Mouse (Mus musculus) forebrain, embryonic 15.5 days (tissue): ENCODE measurements around the gene Vps29. TPM values are rescaled to one million over a fixed set of nuclear protein-coding genes. Genes with fewer than 3 reads are reported as not detected.
"Not testable (repeated sequence)": the region's sequence is repeated elsewhere in the genome, so short reads cannot be mapped to it uniquely, and the experiment has no call there.

Experiments
- ATAC-seq: fragments of 200-750 bp; cut with Nextera tagmentation; replicated peaks from 2 replicates; pipeline ENCODE4 v1.8.0; 2017; ENCODE audit warnings: mild to moderate bottlenecking, moderate TSS enrichment, moderate library complexity
- H3K27ac ChIP-seq: fragments of 300-500 bp; sonication (generic); replicated peaks from 2 replicates; pipeline ENCODE4 v1.5.1; 2015; ENCODE audit warnings: mild to moderate bottlenecking, inconsistent platforms
- H3K27me3 ChIP-seq: fragments of 300-500 bp; sonication (generic); 2 replicates; pipeline ENCODE4 v1.6.1; 2015; ENCODE audit warnings: inconsistent platforms
- H3K36me3 ChIP-seq: fragments of 300-500 bp; sonication (generic); 2 replicates; pipeline ENCODE4 v1.6.1; 2015; ENCODE audit warnings: mild to moderate bottlenecking, inconsistent platforms
- H3K4me1 ChIP-seq: fragments of 300-500 bp; sonication (generic); 2 replicates; pipeline ENCODE4 v1.6.1; 2015; ENCODE audit warnings: inconsistent platforms
- H3K4me2 ChIP-seq: fragments of 300-500 bp; sonication (generic); replicated peaks from 2 replicates; pipeline ENCODE4 v1.6.1; 2015; ENCODE audit warnings: mild to moderate bottlenecking, inconsistent platforms
- H3K4me3 ChIP-seq: fragments of 300-500 bp; sonication (generic); 2 replicates; pipeline ENCODE4 v1.5.1; 2015; ENCODE audit warnings: mild to moderate bottlenecking, inconsistent platforms
- H3K9ac ChIP-seq: fragments of 300-500 bp; sonication (generic); replicated peaks from 2 replicates; pipeline ENCODE4 v1.6.1; 2015; ENCODE audit warnings: mild to moderate bottlenecking, inconsistent platforms
- H3K9me3 ChIP-seq: fragments of 300-500 bp; sonication (generic); 2 replicates; pipeline ENCODE4 v1.6.1; 2016; ENCODE audit warnings: inconsistent platforms
- WGBS: fragments of 180-500 bp; shearing (Covaris S2); methylation state at CpG from one replicate; pipeline ENCODE4 v1.1.7; 2015; ENCODE audit warnings: mixed read lengths; 5-methylcytosine and 5-hydroxymethylcytosine counted together
- polyA plus RNA-seq: library from polyadenylated mRNA; unstranded; fragments of >200 nt; fragmentation: Nextera tagmentation; extraction: Ambion mirVana; gene quantifications from 2 replicates; pipeline ENCODE4 v1.2.1, GENCODE M21; 2015

The Vps29 gene
- polyA plus RNA-seq, 1 experiment from 2014 or later: 266 TPM

DNA sequence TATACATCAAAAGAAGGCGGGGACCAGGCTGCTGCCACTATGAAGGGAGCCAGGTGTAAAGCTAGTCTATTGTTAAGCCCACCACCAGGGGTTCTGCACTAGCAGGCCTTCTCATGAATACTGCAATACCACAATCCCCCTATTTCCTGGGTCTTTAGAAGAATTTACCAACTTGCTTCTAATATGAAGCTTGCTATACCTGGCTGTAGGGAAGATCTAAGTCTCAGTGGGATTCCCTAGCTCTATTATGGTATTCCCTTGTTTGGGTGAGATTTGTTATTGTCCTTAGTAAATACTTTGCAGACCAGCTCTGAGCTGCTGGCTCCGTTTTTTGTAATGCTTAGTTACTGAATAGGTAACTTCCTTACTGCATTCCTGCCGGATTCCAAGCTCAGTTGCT lies 35.2 kb upstream of the Vps29 start:
- H3K36me3 ChIP-seq: peaks cover 15% of the 10 kb centered on the region
- H3K4me3 ChIP-seq, H3K9me3 ChIP-seq, H3K9ac ChIP-seq, H3K4me2 ChIP-seq, H3K4me1 ChIP-seq, ATAC-seq, H3K27ac ChIP-seq, H3K27me3 ChIP-seq: not testable (repeated sequence)
- 73% methylated on average over 3 of the region's 3 CpGs for WGBS

DNA sequence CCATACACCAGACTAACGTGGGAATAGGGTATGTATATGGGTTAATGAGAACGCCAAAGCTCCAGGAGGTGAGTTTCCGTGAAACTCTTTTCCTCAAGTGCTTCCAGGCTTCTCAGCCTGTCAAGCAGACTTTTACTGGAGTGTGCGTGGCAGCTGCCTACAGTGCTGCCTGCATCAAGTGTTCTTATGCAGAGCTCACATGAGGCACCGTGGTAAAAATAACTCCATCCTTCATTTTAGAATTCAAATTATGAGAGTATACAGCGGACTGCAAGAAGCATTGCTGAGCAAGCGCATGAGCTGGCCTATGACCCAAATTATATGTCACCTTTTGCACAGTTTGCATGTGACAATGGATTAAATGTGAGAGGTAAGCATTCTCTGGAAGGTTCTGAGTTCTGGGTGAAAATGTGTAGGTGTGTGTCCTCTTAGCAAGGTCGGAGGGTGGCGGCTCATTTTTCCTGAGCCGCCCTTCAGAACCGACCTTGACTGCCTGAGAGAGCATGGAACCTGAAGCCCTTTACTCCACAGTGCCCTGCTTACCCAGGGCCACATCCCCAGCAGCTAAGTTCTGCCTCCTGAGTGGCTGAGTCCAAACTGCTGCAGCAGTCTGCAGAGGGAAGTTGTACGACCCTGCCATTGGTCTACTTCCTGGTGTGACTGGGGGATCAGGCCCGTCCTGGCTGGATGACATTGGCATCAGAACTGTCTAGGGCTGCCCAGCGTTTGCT lies 34.5 kb upstream of the Vps29 start:
- Histone ChIP-seq H3K27ac (no peak overlapping the region), H3K4me3 (no peak overlapping the region), H3K9me3 (no peaks in the 10 kb centered on the region), H3K27me3 (no peaks in the 10 kb centered on the region), H3K9ac (no peak overlapping the region), H3K4me1 (0 out of 2 replicates have a peak, but pooled peaks cover 4% of the 10 kb centered on the region), H3K36me3 (peaks cover 15% of the 10 kb centered on the region; the same call in 1 of the 2 replicates), H3K4me2 (no peak overlapping the region)
- ATAC-seq: no peak
- 78% methylated on average over 14 of the region's 14 CpGs for WGBS

DNA sequence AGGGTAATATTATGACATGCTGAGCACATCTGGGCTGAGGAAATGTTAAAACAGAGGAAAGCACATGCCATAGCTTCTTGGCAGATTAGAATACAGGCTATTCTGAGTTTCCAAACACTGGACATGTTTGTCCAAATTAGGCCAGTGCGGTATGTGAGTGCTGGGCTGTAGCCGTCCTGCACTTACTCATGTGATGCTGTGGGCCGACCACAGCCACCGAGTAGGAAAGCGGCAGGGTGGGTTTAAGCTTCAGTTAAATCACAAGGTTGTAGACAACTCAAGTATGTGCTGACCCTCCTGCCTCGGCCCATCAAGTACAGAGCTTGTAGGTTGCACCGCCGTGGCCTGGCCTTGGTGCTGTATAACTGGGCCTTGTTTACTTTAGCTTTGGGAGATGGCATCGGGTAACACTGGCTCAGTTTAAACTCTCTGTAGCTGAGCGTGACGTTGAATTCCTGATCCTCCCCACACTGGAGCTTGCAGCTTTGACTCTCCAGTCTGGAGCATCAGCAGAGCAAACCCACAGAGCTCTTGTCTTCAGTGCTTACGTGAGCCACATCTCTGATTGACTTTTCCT lies 33.9 kb upstream of the Vps29 start:
- Histone ChIP-seq H3K4me3 (no peak overlapping the region), H3K4me1 (no peaks in the 10 kb centered on the region), H3K36me3 (peaks cover 15% of the 10 kb centered on the region; the same call in 1 of the 2 replicates), H3K9me3 (no peaks in the 10 kb centered on the region), H3K9ac (no peak overlapping the region), H3K27ac (no peak overlapping the region), H3K4me2 (no peak overlapping the region), H3K27me3 (no peaks in the 10 kb centered on the region)
- 85% methylated on average over 12 of the region's 12 CpGs for WGBS
- ATAC-seq: no peak

DNA sequence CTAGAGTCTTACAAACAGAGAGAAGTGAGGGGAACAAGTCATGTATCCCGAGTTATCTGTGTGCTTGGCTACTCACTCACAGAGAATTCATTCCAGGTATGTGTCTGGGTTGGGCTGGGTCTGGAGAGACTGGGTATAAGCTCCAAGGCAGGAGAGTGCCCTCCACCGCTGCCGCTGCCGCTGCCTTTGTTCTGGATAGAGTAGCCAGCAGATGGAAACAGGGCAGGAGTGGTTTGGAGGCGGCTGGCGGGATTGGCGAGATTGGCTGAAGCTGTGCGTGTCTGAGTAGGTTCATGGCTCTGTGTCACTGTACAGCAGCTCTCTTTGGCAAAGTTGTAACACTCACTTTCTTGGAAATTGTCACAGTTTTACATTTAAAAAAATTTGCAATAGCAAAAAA lies 30.6 kb upstream of the Vps29 start:
- ATAC-seq: no peak

DNA sequence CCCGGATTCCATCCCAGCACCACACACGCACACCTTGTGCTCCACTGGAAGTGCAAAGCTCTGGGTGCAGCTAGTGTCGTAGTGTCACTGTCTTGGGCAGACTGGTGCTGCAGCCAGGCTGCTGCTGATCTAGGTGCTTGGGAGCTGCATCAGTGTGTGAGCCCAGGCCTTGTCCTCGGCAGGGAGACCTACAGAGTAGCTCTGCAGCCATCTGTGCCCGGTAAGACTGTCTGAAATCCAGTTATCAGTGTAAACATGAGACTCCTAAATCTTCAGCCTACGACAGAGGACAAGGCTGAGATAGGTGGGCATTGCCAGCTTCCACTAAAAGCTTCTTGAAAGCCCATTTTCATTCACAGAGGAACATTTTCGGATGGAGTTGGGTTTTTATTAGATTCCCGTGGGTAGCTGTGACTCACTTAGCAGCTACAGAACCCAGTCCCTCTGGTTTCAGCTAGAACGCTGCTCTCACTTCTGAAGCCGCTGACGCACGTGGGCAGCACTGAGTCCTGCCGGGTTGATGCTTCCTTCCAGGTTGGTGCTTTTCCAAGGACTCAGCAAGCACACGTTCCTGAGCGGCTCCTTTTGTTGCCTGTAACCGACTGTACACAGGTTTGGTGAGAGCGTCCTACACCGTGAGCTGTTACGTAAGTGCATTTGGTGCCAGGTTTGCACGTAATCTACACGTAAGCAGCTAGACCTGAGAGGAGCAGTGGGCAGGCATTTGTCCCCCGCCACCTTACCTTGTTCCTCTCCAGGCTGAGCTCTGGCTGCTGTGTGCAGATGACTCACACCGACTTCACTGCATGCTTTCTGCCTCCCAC lies 29.3 kb upstream of the Vps29 start:
- Histone ChIP-seq H3K4me2 (no peak overlapping the region), H3K36me3 (peaks cover 22% of the 10 kb centered on the region; the same call in 1 of the 2 replicates), H3K4me1 (no peaks in the 10 kb centered on the region), H3K27me3 (no peaks in the 10 kb centered on the region), H3K27ac (no peak overlapping the region), H3K4me3 (no peak overlapping the region), H3K9ac (no peak overlapping the region), H3K9me3 (no peaks in the 10 kb centered on the region)
- 91% methylated on average over 23 of the region's 23 CpGs for WGBS
- no peak for ATAC-seq

More for the DNA sequence above, 30.6 kb upstream of the Vps29 start:
- Histone ChIP-seq H3K27me3 (no peaks in the 10 kb centered on the region), H3K27ac (no peak overlapping the region), H3K4me2 (no peak overlapping the region), H3K4me1 (no peaks in the 10 kb centered on the region), H3K9ac (no peak overlapping the region), H3K36me3 (peaks cover 22% of the 10 kb centered on the region; the same call in 1 of the 2 replicates), H3K9me3 (no peaks in the 10 kb centered on the region), H3K4me3 (no peak overlapping the region)
- WGBS: 55% methylated on average over 8 of the region's 8 CpGs

DNA sequence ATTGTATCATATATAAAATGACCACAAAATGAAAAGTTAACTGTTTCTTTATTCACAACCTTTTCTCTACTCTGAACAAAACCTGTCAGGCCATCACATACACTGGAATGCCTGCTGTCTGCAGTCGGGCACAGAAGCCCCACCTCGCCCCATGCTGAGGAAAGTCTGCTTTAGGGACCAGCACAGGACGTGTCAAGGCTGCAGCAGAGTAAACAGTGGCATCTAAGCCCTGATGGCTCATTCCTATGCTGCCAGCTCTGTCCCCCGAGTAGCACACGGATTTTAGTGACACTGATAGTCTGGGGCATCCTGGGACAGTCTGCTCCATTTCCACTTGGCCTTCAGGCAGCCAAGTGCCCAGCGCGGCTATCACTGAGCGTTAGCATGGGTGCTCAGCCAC lies 28.7 kb upstream of the Vps29 start:
- Histone ChIP-seq H3K9me3 (no peaks in the 10 kb centered on the region), H3K4me3 (no peak overlapping the region), H3K27ac (no peak overlapping the region), H3K9ac (no peak overlapping the region), H3K4me2 (no peak overlapping the region), H3K27me3 (no peaks in the 10 kb centered on the region), H3K36me3 (peaks cover 18% of the 10 kb centered on the region; the same call in 1 of the 2 replicates), H3K4me1 (no peaks in the 10 kb centered on the region)
- WGBS: 86% methylated on average over 8 of the region's 8 CpGs
- no peak for ATAC-seq

DNA sequence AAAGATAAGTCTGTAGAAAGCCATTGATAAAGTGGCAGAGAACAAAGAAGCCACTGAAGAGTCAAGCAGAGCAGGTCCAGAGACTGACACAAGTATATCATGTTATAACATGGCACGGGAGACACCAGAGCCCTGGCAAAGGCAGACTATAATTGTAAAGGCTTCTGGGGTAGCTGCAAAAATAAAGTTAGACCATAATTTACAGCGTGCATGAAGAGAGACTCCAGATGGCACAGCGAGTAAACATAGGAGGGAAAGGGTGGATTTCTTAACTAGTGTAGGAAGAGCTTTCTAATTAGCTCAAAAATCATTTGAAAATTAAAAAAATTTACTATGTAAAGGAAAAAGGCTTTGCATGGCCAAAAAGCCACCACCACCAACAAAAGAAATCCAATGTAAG lies 26.9 kb upstream of the Vps29 start:
- Histone ChIP-seq H3K4me3 (no peak overlapping the region), H3K9ac (no peak overlapping the region), H3K36me3 (peaks cover 7% of the 10 kb centered on the region; the same call in 1 of the 2 replicates), H3K9me3 (no peaks in the 10 kb centered on the region), H3K27me3 (no peaks in the 10 kb centered on the region), H3K27ac (peak overlapping the region; percentile 51), H3K4me2 (no peak overlapping the region), H3K4me1 (no peaks in the 10 kb centered on the region)
- 76% methylated on average over 3 of the region's 3 CpGs for WGBS
- no peak for ATAC-seq

DNA sequence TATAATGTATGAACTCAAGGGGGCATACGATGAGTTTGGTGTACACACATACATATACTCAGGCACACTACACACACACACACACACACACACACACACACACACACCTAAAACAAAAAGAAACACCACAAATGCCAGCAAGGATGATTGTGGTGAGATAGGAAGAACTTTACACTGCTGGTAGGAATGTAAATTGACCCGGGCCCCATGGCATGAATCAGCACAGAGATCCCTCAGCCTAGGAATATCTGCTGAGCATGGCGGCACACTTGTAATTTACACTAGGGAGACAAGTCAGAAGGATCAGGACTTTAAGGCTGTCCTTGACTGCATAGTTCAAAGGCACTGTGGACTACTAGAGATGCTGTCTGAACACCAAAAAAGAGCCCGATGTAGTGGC lies 23.9 kb upstream of the Vps29 start:
- WGBS: 91% methylated on average over 4 of the region's 4 CpGs
- ATAC-seq: no peak
- Histone ChIP-seq H3K36me3 (peaks cover 7% of the 10 kb centered on the region; the same call in 1 of the 2 replicates), H3K27me3 (no peaks in the 10 kb centered on the region), H3K9me3 (no peaks in the 10 kb centered on the region), H3K4me3 (no peak overlapping the region), H3K27ac (no peak overlapping the region), H3K9ac (no peak overlapping the region), H3K4me2 (no peak overlapping the region), H3K4me1 (no peaks in the 10 kb centered on the region)

DNA sequence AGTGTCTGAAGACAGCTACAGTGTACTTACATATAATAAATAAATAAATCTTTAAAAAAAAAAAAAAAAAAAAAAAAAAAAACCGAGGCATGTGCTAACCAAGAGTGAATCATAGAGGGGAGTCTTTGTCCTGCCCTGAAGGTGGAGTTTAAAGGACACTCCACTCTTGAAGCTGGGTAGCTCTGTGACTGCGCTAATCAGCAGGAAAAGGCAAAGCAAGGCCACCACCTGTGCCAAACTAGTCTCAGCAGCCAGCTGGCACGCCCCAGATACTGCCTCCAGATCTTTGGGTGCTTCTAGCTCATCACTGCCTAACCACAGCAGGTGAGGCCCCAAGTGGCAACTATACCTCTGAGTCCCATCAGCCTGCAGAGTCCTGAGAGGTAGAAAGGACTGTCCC lies 19.5 kb upstream of the Vps29 start:
- no peaks in the 10 kb centered on the region for H3K27me3 ChIP-seq
- H3K36me3 ChIP-seq: no peaks in the 10 kb centered on the region
- no peak overlapping the region for H3K27ac ChIP-seq
- H3K4me2 ChIP-seq: no peak overlapping the region
- 70% methylated on average over 3 of the region's 3 CpGs for WGBS
- no peak for ATAC-seq
- H3K9me3 ChIP-seq: no peaks in the 10 kb centered on the region
- no peak overlapping the region for H3K9ac ChIP-seq
- H3K4me3 ChIP-seq: no peak overlapping the region
- H3K4me1 ChIP-seq: no peaks in the 10 kb centered on the region

DNA sequence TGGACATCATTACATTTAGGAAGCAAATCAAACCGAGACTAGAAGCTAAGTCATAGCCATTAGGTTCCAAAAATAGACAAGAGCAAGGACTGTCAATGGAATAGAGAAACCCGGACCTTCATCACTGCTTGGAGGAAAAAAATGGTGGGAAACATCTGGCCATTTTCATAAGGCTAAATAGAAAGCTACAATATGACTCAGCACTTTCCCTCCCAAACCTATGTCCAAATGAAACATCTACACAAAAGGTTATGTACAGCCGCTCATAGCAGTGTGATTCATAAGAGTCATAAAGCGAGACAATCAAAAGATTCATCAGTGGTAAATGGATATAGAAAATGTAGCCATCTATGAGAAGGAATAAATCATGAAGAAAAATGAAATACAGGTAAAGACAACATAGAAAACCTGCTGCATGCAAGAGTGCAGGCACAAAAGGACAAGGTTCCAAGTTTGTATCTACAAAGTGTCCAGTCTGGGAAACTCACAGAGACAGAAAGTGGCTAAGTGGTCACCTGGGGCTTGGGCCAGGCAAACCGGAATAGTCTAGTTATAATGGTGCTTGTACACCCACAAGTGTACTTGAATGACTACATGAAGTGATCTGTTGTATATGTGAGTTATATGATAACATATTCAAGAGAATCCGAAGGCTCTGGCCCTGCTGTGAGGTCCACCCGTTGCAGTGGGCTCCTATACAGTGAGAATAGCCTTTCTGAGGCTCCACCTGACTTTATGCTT lies 17.4 kb upstream of the Vps29 start:
- Histone ChIP-seq H3K4me3 (no peak overlapping the region), H3K9ac (no peak overlapping the region), H3K9me3 (no peaks in the 10 kb centered on the region), H3K4me2 (no peak overlapping the region), H3K27me3 (no peaks in the 10 kb centered on the region), H3K36me3 (no peaks in the 10 kb centered on the region), H3K27ac (no peak overlapping the region), H3K4me1 (no peaks in the 10 kb centered on the region)
- WGBS: 90% methylated on average over 7 of the region's 7 CpGs
- no peak for ATAC-seq

DNA sequence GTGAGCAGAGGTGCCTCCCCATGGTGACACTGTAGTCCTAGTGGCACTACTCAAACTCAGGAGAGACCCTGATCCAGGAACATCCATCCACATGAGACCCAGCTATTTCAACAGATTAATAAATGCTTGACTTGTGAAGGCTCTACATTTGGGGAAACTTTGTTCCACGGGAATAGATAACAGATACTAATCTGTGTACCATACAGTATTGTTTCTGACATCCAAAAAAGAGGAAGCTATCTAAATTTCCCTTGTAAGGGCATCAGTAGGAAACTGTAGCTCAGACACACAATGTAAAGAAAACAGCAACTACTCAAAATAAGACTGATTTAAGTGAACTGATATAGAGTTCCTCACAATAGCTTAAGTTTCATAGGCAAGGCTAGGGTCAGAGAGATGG lies 11.3 kb upstream of the Vps29 start:
- H3K9me3 ChIP-seq: no peaks in the 10 kb centered on the region
- 94% methylated on average over 1 of the region's 1 CpGs for WGBS
- no peaks in the 10 kb centered on the region for H3K36me3 ChIP-seq
- no peak overlapping the region for H3K4me3 ChIP-seq
- ATAC-seq: no peak
- no peak overlapping the region for H3K4me2 ChIP-seq
- no peak overlapping the region for H3K27ac ChIP-seq
- H3K27me3 ChIP-seq: no peaks in the 10 kb centered on the region
- no peaks in the 10 kb centered on the region for H3K4me1 ChIP-seq
- no peak overlapping the region for H3K9ac ChIP-seq

DNA sequence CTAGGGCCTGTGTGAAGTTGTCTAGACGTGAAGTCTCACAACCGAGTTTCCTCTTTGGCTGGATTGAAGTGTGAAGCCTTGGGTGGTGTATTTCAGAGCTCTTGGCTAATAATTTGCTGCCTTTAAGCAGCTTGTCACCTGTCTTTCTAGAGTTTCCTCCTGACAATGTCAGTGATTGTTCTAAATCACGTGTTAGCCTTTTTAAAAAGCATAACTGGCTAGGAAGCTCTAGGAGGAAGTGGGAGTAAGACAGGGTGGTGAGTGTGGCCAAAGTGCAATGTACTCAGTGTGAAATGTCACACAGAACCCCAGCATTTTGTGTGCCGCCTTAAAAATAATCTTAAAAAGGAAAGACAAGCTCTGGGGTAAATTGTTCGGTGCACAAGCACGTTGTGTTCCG lies 10.4 kb upstream of the Vps29 start:
- no peak overlapping the region for H3K4me3 ChIP-seq
- H3K9ac ChIP-seq: no peak overlapping the region
- H3K4me1 ChIP-seq: no peaks in the 10 kb centered on the region
- no peaks in the 10 kb centered on the region for H3K9me3 ChIP-seq
- no peak for ATAC-seq
- no peaks in the 10 kb centered on the region for H3K36me3 ChIP-seq
- no peaks in the 10 kb centered on the region for H3K27me3 ChIP-seq
- H3K27ac ChIP-seq: peak overlapping the region; percentile 21; the same call in 1 of the 2 replicates
- 49% methylated on average over 7 of the region's 7 CpGs for WGBS
- H3K4me2 ChIP-seq: no peak overlapping the region
